Mouse (Mus musculus): Measurements from ENCODE around the gene Neurl1a.
"Not testable (repeated sequence)": the region's sequence is repeated elsewhere in the genome, so short reads cannot be mapped to it uniquely, and the experiment has no call there.

- TF ChIP-seq MAFK (IDR thresholded peaks at IDR 0.05; ENCODE audit: insufficient read depth, low read depth, low read length); CHD2 (IDR thresholded peaks at IDR 0.05; ENCODE audit: low read depth, low read length); ZNF384 (IDR thresholded peaks at IDR 0.05; ENCODE audit: low read depth, low read length); ZC3H11A (IDR thresholded peaks at IDR 0.05; ENCODE audit: borderline replicate concordance, low read depth, low read length): not testable (repeated sequence)
These were observed 39.0 kb upstream of the Neurl1a start for GRCm38 (mm10) chr19:47139611-47140010.
